Mouse (Mus musculus) testis, postnatal 14 days (tissue): Measurements from ENCODE around the gene Kirrel3.

Source experiments
- DNase-seq: peaks from one replicate; pipeline ENCODE4 v3.0.0; 2021; ENCODE audit warnings: low spot score

The Kirrel3 gene

DNA sequence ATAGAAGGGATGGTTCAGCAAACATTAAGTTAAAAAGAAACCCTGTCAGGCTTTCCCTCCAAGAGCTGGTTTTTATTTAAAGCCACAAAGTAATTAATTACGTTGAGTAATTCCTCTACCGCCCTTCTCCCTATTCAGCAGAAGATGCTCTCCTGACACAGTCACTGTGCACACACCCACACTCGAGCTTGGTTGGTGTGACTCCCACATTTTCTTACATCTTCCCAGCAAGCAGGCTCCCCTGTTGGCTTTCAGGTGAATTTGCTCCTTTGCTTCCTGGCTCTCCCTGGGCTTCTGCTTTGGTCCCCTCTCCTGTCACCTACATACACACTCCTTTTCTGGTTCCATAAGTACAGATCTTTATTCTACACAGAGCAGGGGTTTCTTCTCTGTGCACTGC, 203.7 kb downstream of the Kirrel3 start:
- DNase-seq = no peak

- no peak for DNase-seq
These were observed 210.0 kb downstream of the Kirrel3 start for GRCm38 (mm10) chr9:34695646-34696045.

DNA sequence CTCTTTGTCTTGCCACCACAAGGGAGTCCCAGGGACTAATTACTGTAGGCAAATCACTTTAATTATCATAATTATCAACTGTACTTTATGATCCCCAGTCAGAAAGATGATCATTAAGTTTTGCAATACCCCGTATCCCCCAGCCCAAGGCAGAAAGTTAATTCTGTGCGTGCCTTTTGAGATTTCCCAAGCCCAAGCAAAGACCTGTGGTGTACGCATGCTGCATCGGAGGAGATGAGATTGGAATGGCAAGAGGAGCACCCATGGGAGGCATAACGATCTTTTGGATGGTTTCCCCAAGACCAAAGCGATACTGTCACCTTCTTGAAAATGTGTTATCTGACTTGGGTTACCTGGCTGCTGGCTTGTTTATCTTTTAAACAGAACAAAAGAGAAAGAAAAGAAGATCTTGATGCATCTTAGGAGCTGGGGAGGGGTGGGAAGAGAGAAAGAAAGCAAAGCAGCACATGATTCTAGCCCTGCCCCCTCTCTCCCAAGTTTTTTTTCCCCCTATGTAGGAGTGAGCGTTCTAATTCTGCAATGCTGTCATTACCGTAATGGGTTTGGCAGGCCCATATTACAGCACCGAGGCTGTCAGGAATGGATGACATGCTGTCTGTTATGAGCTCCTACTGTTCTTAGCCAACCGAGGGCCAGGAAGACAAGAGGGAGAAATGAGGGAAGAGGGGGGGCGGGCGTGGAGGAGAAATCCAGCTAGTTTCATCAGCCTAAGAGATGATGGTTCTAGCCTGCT, 218.0 kb downstream of the Kirrel3 start:
- DNase-seq = no peak

- no peak for DNase-seq
These were observed 218.7 kb downstream of the Kirrel3 start for GRCm38 (mm10) chr9:34704357-34704756.

GRCm38 (mm10) chr9:34706350-34706873, 220.7 kb downstream of the Kirrel3 start:
- no peak for DNase-seq

DNA sequence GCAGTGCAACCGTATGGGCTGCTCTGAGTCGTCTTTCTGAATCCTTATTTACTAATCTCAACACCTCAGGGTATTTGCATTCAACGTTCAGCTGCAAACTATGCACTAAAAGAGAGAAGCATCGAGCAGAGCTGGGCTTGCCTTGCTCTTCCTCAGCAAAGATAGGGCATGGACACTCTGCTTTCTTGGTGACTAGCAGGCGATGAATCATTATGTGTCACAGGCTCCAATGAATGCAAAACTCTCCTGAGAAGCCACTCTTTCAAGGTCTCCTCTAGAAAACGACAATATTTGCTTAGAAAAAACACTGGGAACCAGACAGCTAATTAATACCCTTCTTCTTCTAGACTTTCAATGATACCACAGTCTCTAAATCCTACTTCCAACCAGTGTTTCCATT, 223.0 kb downstream of the Kirrel3 start:
- no peak for DNase-seq

GRCm38 (mm10) chr9:34711996-34712395, 226.3 kb downstream of the Kirrel3 start:
- no peak for DNase-seq

- DNase-seq = no peak
These were observed 227.3 kb downstream of the Kirrel3 start for GRCm38 (mm10) chr9:34712996-34713395.

- DNase-seq = no peak
These were observed 227.8 kb downstream of the Kirrel3 start for GRCm38 (mm10) chr9:34713462-34713926.

GRCm38 (mm10) chr9:34714996-34715619, 229.4 kb downstream of the Kirrel3 start:
- no peak for DNase-seq

DNA sequence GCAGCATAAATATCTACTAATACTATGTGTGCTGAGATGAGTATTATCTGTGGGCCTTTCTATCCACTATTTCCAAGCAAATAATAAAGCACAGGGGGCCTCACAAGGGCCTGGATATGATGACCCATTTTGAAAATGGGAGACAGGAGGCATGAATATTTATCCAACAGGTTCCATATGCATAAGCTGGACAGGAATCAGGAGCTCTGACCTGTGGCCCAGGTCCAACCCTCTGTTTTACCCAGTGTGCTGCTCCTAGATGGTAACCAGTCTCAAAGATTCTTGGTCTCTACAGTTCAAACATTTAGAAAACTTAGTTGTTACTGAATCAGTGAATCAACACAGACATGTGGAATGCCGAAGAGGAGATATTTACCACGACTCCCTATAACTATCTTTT, 230.8 kb downstream of the Kirrel3 start:
- DNase-seq = no peak

DNA sequence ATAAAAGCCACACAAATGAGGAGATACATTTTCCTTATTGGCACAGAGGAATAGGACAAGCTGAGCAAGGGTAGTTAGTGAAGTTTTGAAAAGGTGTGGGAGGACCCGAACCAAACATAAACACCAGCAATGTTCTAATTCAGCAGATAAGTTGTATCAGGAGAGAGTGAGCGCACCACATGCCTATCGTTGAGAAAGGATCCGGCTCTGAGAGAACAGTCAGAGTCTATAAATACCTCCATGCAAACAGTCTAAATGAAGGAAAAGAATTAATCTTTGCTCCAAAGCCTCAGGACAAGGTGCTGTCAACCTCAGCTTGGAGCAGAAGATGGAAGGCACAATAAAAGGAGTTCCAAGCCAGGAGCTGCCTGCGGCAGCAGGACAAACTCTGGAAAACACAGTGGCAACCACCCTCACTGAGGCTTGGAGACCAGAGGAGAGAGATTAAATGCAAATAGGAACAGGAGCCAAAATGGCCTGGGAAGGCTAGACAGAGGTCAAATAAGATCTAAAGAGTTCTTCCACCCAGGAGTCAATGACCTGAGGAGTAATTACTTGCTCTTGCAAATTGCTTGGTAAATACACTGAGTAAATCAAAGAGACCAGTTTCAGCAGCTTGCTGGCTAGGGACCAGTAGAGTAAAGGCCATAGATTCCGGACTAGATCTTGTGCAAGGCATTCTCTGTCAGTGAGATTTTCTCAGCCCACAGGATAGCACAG, 235.9 kb downstream of the Kirrel3 start:
- no peak for DNase-seq

DNA sequence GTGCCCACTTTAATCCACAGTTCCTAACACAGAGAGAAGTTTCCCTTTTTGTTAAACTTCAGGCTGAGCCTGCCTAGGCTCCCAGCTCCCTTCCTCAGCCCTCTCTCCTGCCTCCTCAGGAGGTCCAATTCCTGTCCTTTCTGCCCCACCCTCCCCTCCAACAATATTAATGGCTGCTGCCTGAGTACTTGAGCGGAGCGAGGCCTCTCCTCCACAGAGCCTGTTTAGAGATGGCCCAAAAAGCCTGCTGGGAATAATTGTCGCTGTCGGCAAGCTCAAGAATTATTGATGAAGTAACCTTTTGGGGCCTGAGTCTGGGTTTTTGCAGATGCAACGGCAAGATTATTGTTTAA, 236.5 kb downstream of the Kirrel3 start:
- no peak for DNase-seq

GRCm38 (mm10) chr9:34732507-34732906, 246.8 kb downstream of the Kirrel3 start:
- DNase-seq = no peak

DNA sequence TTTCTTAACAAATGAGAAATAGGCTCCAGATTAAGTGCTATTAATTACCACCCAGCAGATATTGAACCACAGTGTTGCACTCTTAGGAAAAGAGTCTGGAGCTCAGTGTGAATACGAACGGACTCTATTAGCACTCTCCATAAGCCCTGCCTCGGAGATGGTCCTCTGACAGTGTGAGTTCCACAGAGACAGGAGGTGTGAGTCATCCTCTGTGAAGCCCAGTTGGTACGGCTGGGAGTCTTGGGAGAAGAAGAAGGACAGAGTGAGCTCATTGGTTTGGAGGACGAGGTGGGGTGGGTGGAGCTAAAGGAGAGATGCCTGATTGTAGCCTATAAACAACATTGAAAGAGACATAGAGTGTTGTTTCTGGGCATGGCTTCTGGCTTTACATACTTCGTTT, 247.9 kb downstream of the Kirrel3 start:
- no peak for DNase-seq

DNA sequence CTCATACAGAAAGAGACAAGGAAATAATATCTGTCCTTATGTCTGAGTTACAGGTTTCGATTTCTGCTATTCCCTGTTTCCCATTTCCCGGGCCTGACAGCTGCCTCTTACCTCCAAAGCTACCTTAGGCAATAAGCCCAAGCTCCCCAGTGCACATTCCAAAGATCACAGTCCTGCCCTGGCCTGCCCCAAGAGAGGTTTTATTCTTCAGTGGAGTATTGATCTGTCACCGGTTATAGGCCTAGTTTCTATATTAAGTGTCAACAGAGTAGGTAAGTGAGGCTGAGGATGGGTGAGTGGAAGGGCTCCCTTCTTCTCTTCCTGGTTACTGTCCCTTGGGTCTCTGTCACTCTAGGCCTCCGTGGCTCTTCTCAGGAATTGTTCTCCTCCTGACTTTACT, 249.3 kb downstream of the Kirrel3 start:
- no peak for DNase-seq

DNA sequence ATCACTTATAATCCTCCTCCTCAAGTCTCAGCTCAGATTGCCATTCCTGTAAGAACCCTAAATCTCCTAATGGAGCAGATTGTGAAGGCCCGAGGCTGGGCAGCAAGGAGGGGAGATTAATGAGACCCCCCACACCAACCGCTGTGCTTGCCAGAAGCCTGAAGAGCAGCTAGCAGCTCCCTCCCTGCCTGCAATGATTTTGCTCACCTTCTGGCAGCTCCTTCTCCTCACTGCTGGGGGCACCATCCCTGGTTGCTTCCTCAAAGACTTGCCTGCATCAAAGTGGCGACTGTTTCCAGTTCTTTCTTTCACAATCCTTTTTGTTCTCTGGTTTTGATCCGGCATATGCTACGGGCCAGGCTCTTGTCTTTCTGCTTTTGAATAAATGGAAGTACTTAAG, 253.7 kb downstream of the Kirrel3 start:
- no peak for DNase-seq

- no peak for DNase-seq
These were observed 255.1 kb downstream of the Kirrel3 start for GRCm38 (mm10) chr9:34740814-34741213.

GRCm38 (mm10) chr9:34748003-34748402, 262.3 kb downstream of the Kirrel3 start:
- DNase-seq = no peak

DNA sequence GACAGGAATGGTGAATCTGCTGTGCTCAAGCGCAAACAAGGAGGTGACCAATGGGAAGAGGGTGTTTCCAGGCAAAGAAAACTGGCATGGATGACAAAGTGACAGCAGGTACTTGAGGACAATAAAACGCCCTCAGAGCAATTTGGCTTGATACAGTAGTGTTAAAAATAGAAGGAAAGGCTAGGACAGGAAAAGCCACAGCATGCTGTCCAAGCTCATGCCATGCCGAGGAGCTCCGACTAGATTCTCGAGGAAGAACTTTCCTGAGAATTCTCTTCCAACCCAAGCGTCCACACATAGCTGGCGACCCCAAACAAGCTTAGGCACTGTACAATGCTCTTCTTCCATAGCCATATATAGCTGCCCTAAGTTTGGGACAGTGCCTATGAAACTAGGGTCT, 263.5 kb downstream of the Kirrel3 start:
- no peak for DNase-seq

DNA sequence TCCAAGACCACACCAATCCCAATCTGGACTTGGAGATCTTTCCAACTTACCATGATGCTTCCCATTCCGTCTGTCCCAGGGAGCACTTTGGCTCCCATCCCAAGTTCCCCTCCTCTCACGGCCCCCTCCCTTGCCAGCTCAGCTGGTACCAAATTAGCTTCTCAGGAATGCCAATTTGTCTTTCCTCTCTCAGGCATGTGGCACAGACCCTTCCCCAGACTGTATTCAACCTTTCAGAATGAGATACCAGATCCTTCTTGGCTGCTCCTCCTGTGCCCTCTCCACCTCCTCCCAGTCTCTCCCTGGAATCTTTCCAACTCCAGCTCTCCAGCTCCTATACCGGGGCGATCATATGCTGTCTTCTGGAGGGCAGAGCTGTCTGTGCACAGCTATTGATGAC, 264.2 kb downstream of the Kirrel3 start:
- no peak for DNase-seq

DNA sequence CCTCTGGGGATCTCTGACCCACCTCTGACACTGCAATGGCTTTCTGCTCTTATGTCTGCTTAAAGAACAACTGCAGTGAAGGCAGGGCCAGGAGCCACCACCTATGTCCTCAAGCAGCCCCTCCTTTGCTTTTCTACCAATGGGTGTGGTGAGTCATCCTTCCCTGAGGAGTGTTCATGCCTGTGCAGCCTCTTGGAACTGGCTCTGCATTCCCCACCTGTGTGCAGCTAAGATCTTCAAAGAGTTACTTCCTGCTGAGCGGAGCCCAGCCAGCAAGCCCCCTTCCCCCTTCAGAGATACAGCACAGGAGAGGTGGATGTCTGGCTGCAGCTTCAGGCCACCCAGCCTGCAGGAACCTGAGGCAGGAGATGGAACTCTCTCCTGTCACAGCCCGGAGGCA, 265.2 kb downstream of the Kirrel3 start:
- DNase-seq = no peak
